Mouse (Mus musculus) brain, embryonic 14.5 days (tissue): ENCODE data around the gene Zfhx3.

Source experiments
- CTCF ChIP-seq: fragments of 200-500 bp; IDR thresholded peaks from 2 replicates; pipeline ENCODE4 v1.5.1; 2012; ENCODE audit warnings: inconsistent platforms, mild to moderate bottlenecking, moderate library complexity, borderline replicate concordance; ENCODE audit not compliant: insufficient read depth, insufficient read length; ENCODE audit errors: extremely low read depth
- POLR2A ChIP-seq: fragments of 200-500 bp; IDR thresholded peaks from 2 replicates; pipeline ENCODE4 v1.6.1; 2012; ENCODE audit warnings: mild to moderate bottlenecking, inconsistent platforms, borderline replicate concordance; ENCODE audit not compliant: poor library complexity, insufficient read depth, insufficient read length, severe bottlenecking; ENCODE audit errors: extremely low read depth

DNA sequence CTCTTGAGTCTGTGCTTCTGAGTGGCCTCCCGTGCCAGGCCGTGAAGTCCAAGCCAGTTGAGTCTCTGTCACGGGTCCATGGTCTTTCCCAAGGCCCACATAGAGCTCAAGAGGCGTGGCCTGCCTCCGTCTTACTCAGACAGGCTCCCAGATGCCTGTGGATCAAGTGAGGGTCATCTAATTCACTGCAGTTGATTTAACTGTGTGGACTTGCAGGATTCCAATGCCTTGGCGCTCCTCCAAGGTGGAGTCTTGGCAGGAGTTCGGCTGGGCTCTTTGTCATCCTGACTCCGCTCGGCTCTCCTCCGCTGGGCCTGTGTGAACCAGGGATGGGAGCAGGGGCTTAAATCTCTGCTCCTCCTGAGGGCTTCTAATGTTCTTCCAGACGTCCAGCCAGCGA is 855.6 kb downstream of the Zfhx3 start:
- TF ChIP-seq CTCF: no peak
- no peak for TF ChIP-seq POLR2A
